Mouse (Mus musculus) frontal cortex, postnatal 14 days (tissue): ENCODE results near the gene B430218F22Rik.
"Not testable (repeated sequence)": the region's sequence is repeated elsewhere in the genome, so short reads cannot be mapped to it uniquely, and the experiment has no call there.

Source experiments
- DNase-seq, 2 experiments: peaks; one replicate each; pipeline ENCODE4 v3.0.0; 2022; ENCODE audit warnings: low spot score in 2 of 2

B430218F22Rik gene

GRCm38 (mm10) chr13:118386511-118387447 lies at the start of gene B430218F22Rik, which contains the start of gene Mrps30:
Gene B430218F22Rik (plus strand): TSS chr13:118386630.
Gene Mrps30 (minus strand): TSS chr13:118387252.
- peak; percentile 88 to 96 for DNase-seq

DNA sequence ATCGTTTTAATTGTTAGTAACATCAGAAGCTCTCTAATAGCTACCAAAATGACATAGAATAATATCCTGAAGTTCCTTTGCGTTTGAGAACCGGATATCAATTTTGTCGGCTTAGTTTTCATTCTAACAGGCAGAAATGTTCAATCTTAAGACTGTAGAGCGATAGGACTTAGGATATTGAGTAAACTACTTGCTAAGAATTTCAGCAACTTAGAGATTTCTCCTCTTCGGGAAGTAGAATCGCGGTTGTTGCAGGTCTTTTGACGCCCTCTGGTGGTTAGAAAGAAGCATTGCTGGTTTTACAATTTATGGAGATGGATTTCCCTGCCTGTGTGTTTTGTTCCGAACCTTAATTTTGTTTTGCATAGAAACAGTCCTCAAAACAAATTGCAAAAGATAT lies 36.2 kb upstream of the B430218F22Rik start:
- no peak for DNase-seq

DNA sequence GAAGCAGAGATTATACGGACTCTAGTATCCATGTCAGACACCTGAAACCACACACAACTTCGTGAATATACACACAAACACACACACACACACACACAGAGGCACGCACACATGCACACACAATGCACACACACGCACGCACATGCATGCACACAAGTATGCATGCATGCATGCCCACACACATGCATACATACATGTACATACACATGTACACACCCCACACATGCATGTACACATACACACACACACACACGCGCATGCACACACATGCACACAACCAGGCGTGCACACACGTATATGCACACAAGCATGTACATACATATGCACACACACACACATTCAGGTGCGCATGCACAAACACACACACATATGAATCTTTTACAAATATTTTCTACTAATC lies 35.6 kb upstream of the B430218F22Rik start:
- DNase-seq, result no peak

DNA sequence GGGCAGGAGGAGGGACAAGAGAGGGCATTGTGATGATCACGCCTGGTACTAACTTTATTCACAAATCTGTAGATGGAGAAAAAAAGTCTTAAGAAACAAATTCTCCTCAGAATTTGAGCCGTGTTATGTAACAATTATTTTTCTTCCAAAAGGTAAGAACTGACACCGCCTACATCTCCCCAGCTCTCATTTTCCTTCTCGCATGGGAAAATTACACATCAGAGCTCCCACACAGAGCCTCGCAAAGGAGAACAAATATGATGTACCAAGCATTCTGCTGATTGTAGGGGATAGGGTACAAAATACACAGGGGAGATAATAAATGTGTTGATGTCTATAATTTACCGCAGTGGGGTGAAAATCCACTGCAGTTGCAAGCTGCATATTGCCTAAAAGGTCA lies 23.1 kb upstream of the B430218F22Rik start:
- no peak for DNase-seq

DNA sequence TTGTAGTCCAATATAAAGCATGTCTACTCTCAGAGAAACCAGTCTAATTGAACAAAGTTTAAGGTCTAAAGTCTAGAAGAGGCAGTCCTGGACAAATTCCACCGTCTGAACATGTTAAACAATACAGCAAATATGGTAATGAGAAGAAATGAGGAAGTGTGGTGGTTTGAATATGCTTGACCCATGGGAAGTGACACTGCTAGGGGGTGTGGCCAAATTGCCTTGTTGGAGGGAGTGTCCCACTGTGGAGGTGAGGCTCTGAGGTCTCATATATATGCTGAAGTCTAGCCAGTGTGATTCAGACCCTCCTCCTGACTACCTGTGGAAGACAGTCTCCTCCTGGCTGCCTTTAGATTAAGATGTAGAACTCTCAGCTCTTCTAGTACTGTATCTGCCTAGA lies 20.7 kb upstream of the B430218F22Rik start:
- DNase-seq, result no peak

GRCm38 (mm10) chr13:118372871-118373270 lies 13.6 kb upstream of the B430218F22Rik start:
- DNase-seq, result no peak

GRCm38 (mm10) chr13:118379155-118379554 lies 7.3 kb upstream of the B430218F22Rik start:
- peak; percentile 16 to 51 for DNase-seq

DNA sequence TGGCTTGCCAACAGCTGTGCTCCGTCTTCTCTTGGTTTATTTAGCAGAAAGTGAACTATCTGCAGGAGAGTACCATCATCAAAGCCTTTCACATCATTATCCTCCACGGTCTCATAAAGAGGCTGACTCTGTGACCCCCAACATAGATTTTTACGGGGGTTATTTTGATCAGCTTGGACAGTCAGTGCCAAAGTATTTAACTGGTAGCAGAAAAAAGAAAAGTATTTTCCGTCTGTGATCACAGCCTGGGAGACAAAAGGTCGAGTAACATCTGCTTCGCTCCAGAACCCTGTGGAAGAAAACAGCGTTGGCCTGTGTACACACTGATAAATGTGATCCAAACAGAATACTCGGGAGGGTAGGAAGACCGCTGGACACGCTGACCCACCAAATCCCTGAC lies 6.0 kb upstream of the B430218F22Rik start:
- DNase-seq, result no peak

DNA sequence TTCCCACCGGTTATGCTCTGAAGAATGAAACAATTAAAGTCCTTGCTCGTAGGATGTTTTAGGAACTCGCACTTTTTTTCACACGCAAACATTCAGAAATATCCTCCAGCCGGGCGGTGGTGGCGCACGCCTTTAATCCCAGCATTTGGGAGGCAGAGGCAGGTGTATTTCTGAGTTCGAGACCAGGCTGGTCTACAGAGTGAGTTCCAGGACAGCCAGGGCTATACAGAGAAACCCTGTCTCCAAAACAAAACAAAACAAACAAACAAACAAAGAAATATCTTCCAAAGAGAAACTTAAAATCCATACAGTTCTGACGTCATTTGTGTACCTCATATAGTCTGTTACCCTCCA lies 995 bp downstream of the B430218F22Rik start:
- not testable (repeated sequence) for DNase-seq

DNA sequence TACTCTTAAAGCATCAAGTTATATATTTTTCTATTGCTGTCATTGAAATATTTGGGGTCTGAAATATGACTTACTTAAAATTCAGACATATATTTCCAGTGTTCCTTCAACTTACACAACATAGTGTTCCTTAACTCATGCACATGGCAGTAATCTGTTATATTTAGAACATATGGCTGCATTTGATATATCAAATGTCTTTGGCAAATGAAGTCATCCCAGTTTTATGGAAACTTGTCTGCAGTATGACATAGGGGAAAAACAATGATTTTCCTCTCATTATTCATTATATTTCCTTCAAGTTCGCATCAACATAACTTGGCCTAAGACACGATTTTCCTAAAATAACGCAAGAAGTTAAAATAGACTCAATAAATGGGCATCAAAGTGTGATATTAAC lies 9.4 kb downstream of the B430218F22Rik start:
- DNase-seq, result no peak

GRCm38 (mm10) chr13:118400340-118400739 lies 13.9 kb downstream of the B430218F22Rik start:
- DNase-seq, result no peak

DNA sequence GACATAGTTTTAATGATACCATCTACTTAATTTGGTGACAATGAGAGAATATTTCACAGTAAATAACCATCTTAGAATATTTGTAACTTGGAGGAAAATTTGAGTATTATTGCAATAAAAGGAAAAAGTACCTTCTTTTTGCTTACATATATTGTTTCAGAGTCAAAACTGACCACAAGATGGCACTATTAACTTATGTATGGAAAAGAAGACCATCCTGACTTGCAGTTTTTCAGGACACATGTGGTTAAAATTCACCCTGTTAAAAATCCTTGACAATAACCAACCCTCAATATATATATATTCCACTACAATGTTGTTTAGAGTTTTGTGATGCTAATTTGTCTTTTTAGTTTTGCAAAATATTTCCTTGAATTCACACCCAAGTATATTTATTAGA lies 17.1 kb downstream of the B430218F22Rik start:
- DNase-seq, result no peak

- DNase-seq, result no peak
Observed at GRCm38 (mm10) chr13:118411297-118411992, 25.0 kb downstream of the B430218F22Rik start.

DNA sequence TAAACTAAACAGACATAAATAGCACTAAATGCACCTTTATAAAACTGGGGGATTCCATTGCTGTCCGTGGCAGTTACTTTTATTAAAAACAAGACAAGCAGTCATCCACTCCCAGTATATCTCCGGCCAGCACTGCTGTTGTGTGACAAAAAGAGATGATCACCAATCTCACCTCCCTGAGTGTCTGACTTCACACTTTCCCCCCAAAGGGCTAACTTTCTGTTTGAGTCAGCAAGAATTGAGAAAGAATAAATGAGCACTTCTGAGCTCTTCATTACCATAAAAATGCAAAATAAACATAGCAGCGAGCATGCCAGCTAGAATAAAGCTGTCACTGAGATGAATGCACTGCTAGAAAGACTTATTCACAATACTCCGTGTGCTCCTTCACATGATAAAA lies 31.7 kb downstream of the B430218F22Rik start:
- DNase-seq, result no peak

GRCm38 (mm10) chr13:118420408-118420807 lies 34.0 kb downstream of the B430218F22Rik start:
- DNase-seq, result no peak

DNA sequence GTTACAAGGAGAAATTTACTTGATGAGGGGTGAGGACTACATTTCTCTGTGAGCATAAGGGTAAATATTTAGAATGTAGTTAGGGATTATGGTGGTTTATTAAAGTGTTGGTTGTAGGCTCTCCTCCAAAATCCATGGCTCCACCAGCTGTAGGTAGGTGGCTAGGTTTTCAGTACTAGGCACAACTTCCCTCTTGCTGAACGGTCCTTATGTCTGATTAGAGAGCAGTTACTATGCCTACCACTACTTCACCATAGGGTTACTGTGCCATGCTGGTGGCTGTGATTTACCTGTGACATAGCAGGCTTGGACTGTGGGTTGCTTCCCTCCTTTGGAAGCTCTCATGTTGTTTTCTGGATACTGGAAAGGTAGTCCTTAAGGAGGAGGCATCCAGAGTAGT lies 34.4 kb downstream of the B430218F22Rik start:
- DNase-seq, result no peak
